Mouse (Mus musculus): ENCODE measurements around the gene Mia2.

- TF ChIP-seq POLR2A (IDR thresholded peaks at IDR 0.05; ENCODE audit: extremely low read depth, insufficient read depth, low read length) (no peak), CTCF (IDR thresholded peaks at IDR 0.05; ENCODE audit: extremely low read depth, insufficient read depth, low read length) (no peak)
Measured at GRCm38 (mm10) chr12:59216676-59217266, 121.2 kb downstream of the Mia2 start.
